Mouse (Mus musculus) MEL (cell line): ENCODE data around the gene Kremen2.

Experiments
- CTCF ChIP-seq, 3 experiments: IDR thresholded peaks in 2 of 3; conservative IDR thresholded peaks in 1 of 3; 2 replicates each; pipeline ENCODE4 v1.5.1; 2011 to 2012; ENCODE audit warnings: low read length in 3 of 3, low read depth in 2 of 3, mild to moderate bottlenecking in 2 of 3, improper control_type of control experiment in 1 of 3, inconsistent platforms in 1 of 3, mixed read lengths in 1 of 3, moderate library complexity in 1 of 3; ENCODE audit not compliant: control insufficient read depth in 1 of 3, insufficient read depth in 1 of 3, poor library complexity in 1 of 3, severe bottlenecking in 1 of 3
- GATA1 ChIP-seq: IDR thresholded peaks from 2 replicates; pipeline ENCODE4 v1.6.1; 2011; ENCODE audit warnings: low read depth, low read length, improper control_type of control experiment
- MYC ChIP-seq: IDR thresholded peaks from 2 replicates; pipeline ENCODE4 v1.6.1; 2011; ENCODE audit warnings: low read depth, mild to moderate bottlenecking, low read length, improper control_type of control experiment, moderate library complexity
- POLR2A ChIP-seq, 2 experiments: IDR thresholded peaks; 2 replicates each; pipeline ENCODE4 v1.6.1; 2011 to 2012; ENCODE audit warnings: low read length in 2 of 2, mild to moderate bottlenecking in 2 of 2, control low read depth in 1 of 2, improper control_type of control experiment in 1 of 2, low read depth in 1 of 2, moderate library complexity in 1 of 2; ENCODE audit not compliant: control insufficient read depth in 1 of 2, insufficient read depth in 1 of 2, poor library complexity in 1 of 2

GRCm38 (mm10) chr17:23748026-23748425, 2.4 kb upstream of the Kremen2 start:
- TF ChIP-seq CTCF (IDR thresholded peaks at IDR 0.05 in 2 of 3, conservative IDR thresholded peaks at IDR 0.05 in 1 of 3; ENCODE audit: control insufficient read depth in 1 of 3, insufficient read depth in 1 of 3, low read depth in 2 of 3, low read length in 3 of 3, poor library complexity in 1 of 3, severe bottlenecking in 1 of 3) (no peak), MYC (no peak), POLR2A (IDR thresholded peaks at IDR 0.05; ENCODE audit: control insufficient read depth in 1 of 2, insufficient read depth in 1 of 2, low read depth in 1 of 2, low read length in 2 of 2, poor library complexity in 1 of 2) (no peak), GATA1 (no peak)
